ENCODE assay signal across 2 mouse cellular contexts in the genomic region with DNA sequence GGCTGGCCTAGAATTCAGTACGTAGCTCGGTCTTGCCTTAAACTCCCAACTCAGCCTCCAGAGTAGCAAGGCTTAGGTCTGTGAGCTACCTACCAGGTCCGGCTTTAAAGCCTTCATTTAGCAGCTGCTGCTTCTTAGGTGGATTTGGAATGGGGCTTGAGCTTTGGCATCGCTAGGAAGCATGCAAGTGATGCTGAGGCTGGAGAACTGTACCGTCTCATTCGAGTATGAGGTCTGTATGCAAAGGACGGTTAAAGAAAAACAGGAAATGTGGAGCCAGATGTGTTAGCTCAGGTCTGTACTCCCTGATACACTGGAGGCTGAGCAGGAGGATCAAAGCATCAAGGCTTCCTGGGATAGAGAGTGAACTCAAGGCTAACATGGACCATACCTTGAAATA.
TF ChIP-seq lines count a peak whose summit lies in the region.

No protein-coding gene starts in this region.

TF ChIP-seq in CH12.LX, 34 proteins besides CTCF, POLR2A, EP300 and RAD21 (continued from another document):
- no peak for TF ChIP-seq MAFK (IDR thresholded peaks at IDR 0.05; ENCODE audit: insufficient replicate concordance, low read length)
- no peak for TF ChIP-seq USF2 (conservative IDR thresholded peaks at IDR 0.05; ENCODE audit: low read depth, low read length)
- no peak for TF ChIP-seq MEF2A (IDR thresholded peaks at IDR 0.05; ENCODE audit: borderline replicate concordance, low read depth, low read length)
- TF ChIP-seq ZKSCAN1 (IDR thresholded peaks at IDR 0.05; ENCODE audit: borderline replicate concordance, low read depth, low read length): no peak
- no peak for TF ChIP-seq E2F4 (IDR thresholded peaks at IDR 0.05; ENCODE audit: insufficient replicate concordance, low read depth, low read length)
- peak; percentile 56; the same call in 1 of the 2 replicates for TF ChIP-seq TBP (conservative IDR thresholded peaks at IDR 0.05; ENCODE audit: low read depth, low read length)
- no peak for TF ChIP-seq JUND (conservative IDR thresholded peaks at IDR 0.05; ENCODE audit: low read depth, low read length)
- TF ChIP-seq GABPA (IDR thresholded peaks at IDR 0.05; ENCODE audit: insufficient replicate concordance, low read depth, low read length): no peak
- TF ChIP-seq CHD1 (IDR thresholded peaks at IDR 0.05; ENCODE audit: low read depth, low read length): peak; percentile 87; the same call in 1 of the 2 replicates

TF ChIP-seq in myocyte, 11 proteins besides CTCF, POLR2A, EP300 and RAD21 (continued from another document):
- TF ChIP-seq USF1 (IDR thresholded peaks at IDR 0.05; ENCODE audit: low read depth) (no peak), POLR2AphosphoS2 (IDR thresholded peaks at IDR 0.05; ENCODE audit: insufficient read length, low read depth) (no peak), CEBPB (IDR thresholded peaks at IDR 0.05; ENCODE audit: insufficient read depth, poor library complexity, severe bottlenecking) (no peak)
TF ChIP-seq in myocyte: peak in this region for 0.
